Mouse (Mus musculus): ENCODE measurements around the gene Srpx.

Srpx gene

DNA sequence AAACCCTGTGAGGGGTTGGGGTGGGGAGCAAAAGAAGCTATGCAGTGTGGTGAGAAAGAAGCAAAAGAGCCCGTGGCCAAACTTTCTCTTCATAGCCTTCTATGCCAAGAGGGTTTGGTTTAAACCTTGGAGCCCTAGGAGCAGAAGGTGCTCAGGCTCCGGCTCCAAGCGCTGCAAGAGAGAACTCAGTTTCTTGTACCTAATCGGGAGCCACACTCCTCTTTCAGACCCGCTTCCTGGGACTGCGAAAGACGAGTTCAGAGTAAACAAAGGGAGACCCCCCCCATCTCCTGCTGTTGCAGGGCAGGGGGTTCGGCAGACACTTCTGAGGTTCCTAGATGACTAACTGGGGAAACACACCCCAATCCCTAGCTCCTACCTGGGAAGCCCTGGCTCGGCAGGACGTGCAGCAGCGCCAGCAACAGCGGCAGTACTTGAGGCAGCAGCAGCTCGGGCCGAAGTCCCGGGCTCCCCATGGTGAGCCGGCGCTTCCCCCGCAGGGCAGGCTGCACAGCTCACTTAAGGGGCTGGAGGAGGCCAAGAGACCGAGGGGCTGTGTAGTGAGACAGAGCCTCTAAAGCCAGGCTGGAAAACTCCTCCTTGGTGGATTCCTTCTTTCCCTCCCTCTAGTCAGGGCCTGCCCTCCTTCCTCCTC, at the start of gene Srpx:
Gene Srpx, minus strand, starts transcription at position 645 of the 655 bp plus-strand sequence.
- no peak for DNase-seq (ENCODE audit: low read depth)

DNA sequence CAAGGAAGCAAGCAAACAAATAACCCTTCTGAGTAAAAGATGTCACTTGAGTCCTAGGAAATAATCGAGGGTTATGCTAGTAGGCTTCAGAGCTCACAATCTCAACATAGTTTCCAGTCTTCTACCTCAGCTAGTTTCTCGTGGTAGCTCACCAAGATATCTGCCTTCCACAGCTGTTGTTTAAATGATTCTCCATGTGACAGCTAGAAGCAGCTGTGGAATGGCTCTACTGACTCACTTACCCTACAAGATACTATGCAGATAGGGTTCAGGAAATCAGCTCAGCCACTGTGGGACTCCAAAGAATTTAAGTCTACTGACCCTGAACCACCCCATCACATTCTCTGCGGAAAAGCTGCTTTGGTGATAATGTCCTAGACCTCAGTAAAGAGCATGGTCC, 34.9 kb upstream of the Srpx start:
- no peak for DNase-seq (ENCODE audit: low read depth)

DNA sequence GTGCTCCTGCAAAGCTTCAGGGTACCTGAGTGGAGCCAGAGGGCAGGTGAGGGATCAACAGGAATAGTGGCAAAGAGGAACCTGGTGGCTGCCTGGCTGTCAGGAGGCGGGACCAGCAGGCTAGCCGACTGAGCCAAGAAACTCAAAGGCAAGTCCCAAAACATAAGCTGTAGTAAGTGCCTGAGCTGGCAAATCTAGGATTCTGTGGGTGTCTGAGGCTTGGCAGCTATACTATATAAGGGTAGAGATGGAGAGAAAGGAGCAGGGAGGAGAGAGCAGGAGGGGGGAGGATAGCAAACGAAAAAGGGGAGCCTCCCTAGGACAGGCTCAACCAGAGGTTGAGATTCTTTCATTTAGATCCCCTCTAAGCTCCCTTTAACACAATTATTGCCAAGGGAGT, 1.7 kb downstream of the Srpx start:
- no peak for DNase-seq (ENCODE audit: low read depth)

DNA sequence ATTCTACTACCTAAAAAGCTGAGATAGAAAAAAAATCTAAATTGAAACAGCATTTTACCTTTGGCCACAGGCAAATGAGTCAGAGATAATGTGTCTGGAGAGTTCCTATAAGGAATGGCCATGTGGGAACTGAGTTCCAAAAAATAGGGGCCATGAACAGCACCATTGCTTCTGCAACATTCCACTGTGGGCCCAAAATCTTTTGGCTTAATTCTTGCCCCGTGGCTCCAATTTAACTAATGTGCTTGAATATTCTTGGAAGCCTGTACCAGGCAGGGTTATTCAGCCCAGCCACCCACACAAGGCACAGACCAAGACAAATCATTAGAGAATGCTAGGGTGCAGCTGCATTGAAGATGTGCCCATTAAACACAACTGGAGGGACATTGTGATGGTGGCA, 6.8 kb downstream of the Srpx start:
- no peak for DNase-seq (ENCODE audit: low read depth)

DNA sequence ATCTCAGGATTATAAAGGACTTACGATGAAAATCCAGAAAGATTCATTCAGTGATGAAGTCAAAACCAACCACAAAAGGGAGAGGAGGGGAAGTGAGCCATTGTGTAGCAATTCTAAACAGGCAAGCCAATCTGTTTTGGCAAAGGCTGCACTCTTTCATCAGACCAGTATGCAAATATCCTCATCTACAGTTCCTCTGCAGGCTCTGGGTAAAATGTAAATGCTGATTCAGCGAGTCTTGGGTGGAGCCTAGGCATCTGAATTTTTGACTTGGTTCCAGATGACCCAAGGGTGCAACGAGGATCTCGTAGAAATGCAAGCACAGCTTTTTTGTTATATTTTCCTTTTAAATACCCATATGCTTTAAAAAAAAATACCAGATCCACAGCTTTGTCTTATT, 9.0 kb downstream of the Srpx start:
- DNase-seq (ENCODE audit: low read depth) = no peak

DNA sequence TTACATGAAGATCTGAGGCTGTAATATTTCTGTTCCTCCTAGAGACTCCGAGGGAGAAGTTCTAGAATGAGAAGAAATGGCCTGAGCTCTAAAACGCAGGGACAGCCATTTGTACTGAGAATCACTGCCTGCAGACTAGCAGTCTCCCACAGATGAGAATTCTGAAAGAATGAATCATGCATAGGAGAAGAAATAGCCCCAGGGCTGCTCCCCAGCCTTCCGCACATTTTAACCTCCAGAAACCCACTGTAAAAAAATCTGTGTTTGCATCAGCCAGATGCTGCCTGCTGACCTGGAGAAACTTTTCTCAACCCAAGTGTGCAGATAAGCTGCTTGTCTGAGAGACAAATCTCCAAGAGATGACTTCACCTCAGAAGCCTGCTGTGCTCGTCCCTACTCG, 12.0 kb downstream of the Srpx start:
- no peak for DNase-seq (ENCODE audit: low read depth)

DNA sequence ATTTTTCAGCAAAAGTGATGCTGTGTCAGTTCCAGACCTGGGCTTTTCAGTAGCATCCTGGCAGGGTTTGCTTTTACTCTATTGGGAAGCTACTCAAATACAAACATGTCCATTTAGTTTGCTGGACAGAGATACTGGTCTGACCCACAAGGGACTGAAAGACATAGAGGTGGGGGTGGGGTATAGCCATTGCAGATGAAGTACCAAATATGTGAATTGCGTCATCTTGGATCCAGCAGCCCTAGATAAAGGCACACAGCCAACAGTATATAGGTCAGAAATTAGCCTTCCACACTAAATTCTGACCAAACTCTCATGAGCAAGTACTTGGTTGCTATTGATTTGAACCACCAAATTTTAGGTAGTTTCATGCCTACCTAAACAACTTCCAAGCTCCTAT, 14.8 kb downstream of the Srpx start:
- DNase-seq (ENCODE audit: low read depth) = no peak

DNA sequence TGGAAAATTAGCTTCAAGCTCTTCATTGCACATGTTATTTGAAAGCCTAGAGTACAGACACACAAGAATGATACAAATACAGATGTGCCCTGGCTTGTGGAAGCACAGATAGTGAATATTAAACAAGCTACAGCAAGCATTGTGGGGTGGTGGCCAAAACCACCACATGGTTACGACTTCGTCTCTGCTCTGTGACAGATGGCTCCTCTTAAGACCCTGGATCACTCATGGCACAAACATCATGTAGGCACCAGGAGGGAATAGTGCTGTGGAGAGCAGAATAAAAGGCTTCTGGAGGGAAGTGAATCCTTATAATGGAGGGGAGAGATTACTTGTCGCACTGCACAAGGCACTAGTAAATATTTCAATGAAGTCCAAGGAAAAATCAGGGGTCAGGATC, 21.7 kb downstream of the Srpx start:
- DNase-seq (ENCODE audit: low read depth) = no peak

- DNase-seq (ENCODE audit: low read depth) = no peak
Measured at GRCm38 (mm10) chrX:10080385-10080784, 37.1 kb downstream of the Srpx start.

GRCm38 (mm10) chrX:10079981-10080380, 37.5 kb downstream of the Srpx start:
- DNase-seq (ENCODE audit: low read depth) = no peak

DNA sequence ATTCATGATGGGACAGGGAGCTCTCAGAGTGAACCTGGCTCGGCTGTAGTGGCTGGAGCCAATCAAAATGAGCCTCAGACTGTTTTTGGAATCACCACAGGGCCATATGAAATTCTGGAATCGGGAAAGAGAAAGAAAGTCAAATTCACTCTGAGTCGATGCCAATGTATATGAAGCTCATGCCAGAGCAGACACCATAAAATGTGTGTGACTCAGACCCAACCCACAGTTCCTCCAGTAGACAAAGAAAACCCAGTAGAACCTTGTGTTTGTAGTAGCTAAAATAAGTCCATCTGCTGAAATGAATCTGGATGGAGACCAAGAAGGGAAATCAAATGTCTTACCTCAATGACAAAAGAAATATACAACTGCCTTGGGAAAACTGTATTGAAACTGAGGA, 43.5 kb downstream of the Srpx start:
- no peak for DNase-seq (ENCODE audit: low read depth)

GRCm38 (mm10) chrX:10071529-10071928, 46.0 kb downstream of the Srpx start:
- no peak for DNase-seq (ENCODE audit: low read depth)

DNA sequence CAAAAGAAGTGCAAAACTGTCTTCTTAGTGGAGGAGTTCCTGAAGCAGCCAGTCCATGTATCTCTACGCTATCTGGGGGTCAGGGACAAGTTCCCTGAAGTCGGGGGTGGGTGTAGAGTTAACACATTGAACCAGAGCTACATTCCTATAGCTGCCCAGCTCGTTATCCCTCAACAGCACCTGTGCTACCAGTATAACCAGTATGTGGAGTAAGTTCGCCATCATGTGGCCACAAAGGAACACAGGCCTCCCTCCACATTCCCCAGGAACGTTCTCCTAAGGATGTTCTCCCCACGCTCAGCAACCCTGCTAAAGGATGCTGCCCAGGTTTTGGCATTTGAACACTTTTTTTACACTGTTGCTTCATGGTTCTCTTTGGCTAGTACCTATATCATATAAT, 46.8 kb downstream of the Srpx start:
- no peak for DNase-seq (ENCODE audit: low read depth)

DNA sequence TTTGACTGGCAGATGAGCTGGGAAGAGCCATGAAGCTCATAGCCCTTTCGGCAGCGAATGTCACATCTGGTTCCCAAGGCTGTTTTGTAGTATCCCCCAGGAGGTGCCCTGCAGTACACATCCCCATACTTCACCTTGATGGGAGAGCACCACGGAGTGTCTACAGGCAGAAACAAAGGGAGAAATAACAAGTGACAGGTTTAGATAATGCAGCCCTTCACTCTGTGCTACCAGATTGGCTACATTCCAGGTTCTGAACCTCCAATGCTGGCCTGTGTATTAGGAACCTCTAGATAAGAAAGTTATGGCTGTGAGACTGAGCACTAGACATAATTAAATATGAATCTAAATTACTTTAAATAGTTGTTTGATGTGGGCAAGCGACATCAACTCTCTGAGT, 48.1 kb downstream of the Srpx start:
- DNase-seq (ENCODE audit: low read depth) = no peak

GRCm38 (mm10) chrX:10063781-10064180, 53.7 kb downstream of the Srpx start:
- DNase-seq (ENCODE audit: low read depth) = no peak

DNA sequence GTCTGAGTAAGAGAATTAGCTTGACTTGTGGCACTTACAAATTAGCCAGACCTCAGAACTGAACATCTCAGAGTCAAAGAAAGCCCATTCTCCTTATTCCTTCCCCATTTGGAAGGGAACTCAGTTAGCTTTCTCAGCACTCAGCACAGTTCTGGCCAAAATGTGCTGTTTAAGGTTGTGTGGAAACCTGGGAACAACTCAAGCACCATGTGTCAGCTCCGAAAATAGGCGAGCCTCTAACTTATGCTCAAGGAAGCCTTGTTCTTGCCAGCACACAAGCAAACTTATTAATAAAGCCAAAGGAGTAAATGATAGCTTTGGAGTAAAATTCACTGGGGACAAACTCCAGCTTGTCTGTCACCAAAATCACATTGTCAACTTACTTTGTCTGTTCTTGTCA, 54.1 kb downstream of the Srpx start:
- DNase-seq (ENCODE audit: low read depth) = no peak

DNA sequence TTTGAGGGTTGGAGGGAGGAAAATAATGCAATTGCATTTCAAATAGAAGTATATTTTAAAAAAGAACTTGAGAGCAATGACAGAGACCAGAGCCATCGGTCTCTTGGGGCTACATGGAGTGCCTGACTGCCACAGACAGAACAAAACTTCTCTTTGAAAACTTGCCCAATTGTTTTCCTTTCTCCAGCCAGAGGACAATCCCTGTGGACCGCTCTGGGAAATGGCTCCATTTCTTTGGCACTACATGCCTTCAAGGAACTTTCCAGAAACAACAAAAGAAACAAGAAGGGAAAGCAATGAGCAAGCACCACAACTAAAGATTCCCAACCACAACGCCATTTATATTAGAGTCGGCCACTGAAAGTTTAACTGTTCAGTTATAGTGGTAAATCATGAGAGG, 55.3 kb downstream of the Srpx start:
- DNase-seq (ENCODE audit: low read depth) = no peak

- DNase-seq (ENCODE audit: low read depth) = no peak
Measured at GRCm38 (mm10) chrX:10034666-10035065, 82.8 kb downstream of the Srpx start.

GRCm38 (mm10) chrX:10010202-10010601, 107.3 kb downstream of the Srpx start:
- DNase-seq (ENCODE audit: low read depth) = no peak

DNA sequence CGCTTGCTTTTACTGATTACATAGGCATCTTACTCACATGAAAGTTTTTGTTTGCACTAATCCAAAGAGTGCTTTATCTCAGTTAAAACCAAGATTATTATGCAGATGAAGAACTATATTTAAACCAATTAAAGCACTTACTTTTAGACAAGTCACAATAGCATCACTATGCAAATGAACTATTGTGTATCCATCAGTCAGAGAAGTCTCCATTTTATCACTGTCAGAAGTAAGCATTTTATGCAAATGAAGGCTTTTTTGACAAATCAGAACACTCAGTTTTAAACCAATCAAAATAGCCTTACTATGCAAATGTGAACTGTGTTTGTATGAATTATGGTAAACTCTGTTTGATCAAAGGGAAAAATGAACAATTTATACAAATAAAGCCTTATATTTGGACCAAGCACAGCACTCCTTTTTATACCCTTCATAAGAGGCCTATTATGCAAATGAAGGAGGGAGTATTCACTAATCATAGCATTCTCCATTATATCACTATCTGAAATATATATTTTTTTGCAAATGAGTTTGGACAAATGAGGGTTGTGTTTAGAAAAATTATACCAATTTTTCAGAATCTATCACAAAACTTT, 109.7 kb downstream of the Srpx start:
- no peak for DNase-seq (ENCODE audit: low read depth)

- DNase-seq (ENCODE audit: low read depth) = no peak
Measured at GRCm38 (mm10) chrX:10005946-10006345, 111.6 kb downstream of the Srpx start.

DNA sequence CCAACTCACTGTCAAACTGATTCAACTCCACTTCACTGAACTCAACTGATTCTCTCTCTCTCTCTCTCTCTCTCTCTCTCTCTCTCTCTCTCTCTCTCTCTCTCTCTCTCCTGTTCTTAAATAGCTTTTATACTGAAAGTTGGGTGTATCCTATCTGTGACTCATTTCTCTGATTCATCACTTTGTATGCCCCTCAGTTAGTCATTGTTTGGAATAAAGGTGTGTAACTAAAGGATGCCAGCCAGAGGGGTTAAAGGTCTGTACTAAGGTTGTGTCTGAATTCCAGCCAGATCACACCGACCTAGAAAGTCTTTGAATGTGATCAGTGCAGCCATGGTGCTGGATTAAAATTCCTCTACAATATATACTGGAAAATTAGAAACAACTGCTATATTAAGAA, 116.8 kb downstream of the Srpx start:
- no peak for DNase-seq (ENCODE audit: low read depth)
